Mouse (Mus musculus): ENCODE measurements at regions not wholly inside any gene's neighbourhood (a gene's known extent, or its start where the extent isn't known, plus 50 kb on each side); places are given as distances from the start of the nearest gene placed in this dataset.

DNA sequence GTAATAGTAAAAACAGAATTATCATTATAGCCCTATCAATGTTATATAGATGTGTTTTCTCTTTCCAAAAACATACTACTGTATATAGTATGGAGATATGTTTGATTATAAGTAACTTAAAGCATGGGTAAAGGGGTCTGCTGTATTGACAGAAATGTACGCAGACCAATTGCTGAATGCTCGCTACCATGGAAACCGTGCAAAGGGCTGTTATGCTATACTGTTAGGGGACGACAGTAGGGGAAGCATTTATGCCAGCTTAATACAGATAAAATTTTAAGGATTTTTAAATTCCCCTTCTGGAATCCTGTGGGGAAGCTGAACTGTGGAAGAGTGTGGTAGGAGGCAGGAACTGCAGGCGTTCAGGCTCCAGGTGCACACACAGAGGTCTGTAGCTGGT lies 166.7 kb upstream of the Msx2 start:
- WGBS = 87% methylated on average over 5 of the region's 5 CpGs
- TF ChIP-seq CTCF (IDR thresholded peaks at IDR 0.05) = no peak
- no peak for TF ChIP-seq POLR2A (IDR thresholded peaks at IDR 0.05; ENCODE audit: insufficient read depth, low read depth, low read length)
- no peak for TF ChIP-seq EP300 (IDR thresholded peaks at IDR 0.05; ENCODE audit: insufficient read depth, low read depth, low read length)
- Histone ChIP-seq H3K36me3 (ENCODE audit: control insufficient read depth, insufficient read depth, low read length) (no peaks in the 10 kb centered on the region), H3K9ac (ENCODE audit: low read depth, low read length) (no peak overlapping the region), H3K79me2 (replicated peaks; ENCODE audit: control insufficient read depth, insufficient read depth, low read length) (no peaks in the 10 kb centered on the region), H3K4me1 (ENCODE audit: control insufficient read depth, insufficient read depth, low read length) (no peaks in the 10 kb centered on the region), H3K27me3 (ENCODE audit: control insufficient read depth, insufficient read depth, low read length) (no peaks in the 10 kb centered on the region), H3K27ac (no peak overlapping the region), H3K4me3 (no peak overlapping the region)
- DNase-seq = no peak
- intact Hi-C loops (cut with DNase I) = no loop called here

- Histone ChIP-seq H3K27me3 (ENCODE audit: control insufficient read depth, insufficient read depth, low read length) (no peaks in the 10 kb centered on the region), H3K4me1 (ENCODE audit: control insufficient read depth, insufficient read depth, low read length) (no peaks in the 10 kb centered on the region), H3K36me3 (ENCODE audit: control insufficient read depth, insufficient read depth, low read length) (no peaks in the 10 kb centered on the region), H3K4me3 (no peak overlapping the region), H3K9ac (ENCODE audit: low read depth, low read length) (no peak overlapping the region), H3K79me2 (replicated peaks; ENCODE audit: control insufficient read depth, insufficient read depth, low read length) (no peaks in the 10 kb centered on the region), H3K27ac (no peak overlapping the region)
- intact Hi-C loops (cut with DNase I) = no loop called here
- WGBS = 74% methylated on average over 10 of the region's 10 CpGs
- no peak for DNase-seq
- TF ChIP-seq EP300 (IDR thresholded peaks at IDR 0.05; ENCODE audit: insufficient read depth, low read depth, low read length) (no peak), POLR2A (IDR thresholded peaks at IDR 0.05; ENCODE audit: insufficient read depth, low read depth, low read length) (no peak), CTCF (IDR thresholded peaks at IDR 0.05) (no peak)
Observed at GRCm38 (mm10) chr13:53639115-53639514, 166.2 kb upstream of the Msx2 start.

- Histone ChIP-seq H3K79me2 (replicated peaks; ENCODE audit: control insufficient read depth, insufficient read depth, low read length) (no peaks in the 10 kb centered on the region), H3K4me1 (ENCODE audit: control insufficient read depth, insufficient read depth, low read length) (no peaks in the 10 kb centered on the region), H3K36me3 (ENCODE audit: control insufficient read depth, insufficient read depth, low read length) (no peaks in the 10 kb centered on the region), H3K9ac (ENCODE audit: low read depth, low read length) (no peak overlapping the region), H3K27ac (no peak overlapping the region), H3K27me3 (ENCODE audit: control insufficient read depth, insufficient read depth, low read length) (no peaks in the 10 kb centered on the region), H3K4me3 (no peak overlapping the region)
- intact Hi-C loops (cut with DNase I) = no loop called here
- no peak for TF ChIP-seq POLR2A (IDR thresholded peaks at IDR 0.05; ENCODE audit: insufficient read depth, low read depth, low read length)
- 24% methylated on average over 5 of the region's 5 CpGs for WGBS
- DNase-seq = no peak
Observed at GRCm38 (mm10) chr13:53636011-53636410, 163.1 kb upstream of the Msx2 start.

GRCm38 (mm10) chr13:53634637-53635203 lies 161.8 kb upstream of the Msx2 start:
- Histone ChIP-seq H3K9ac (ENCODE audit: low read depth, low read length) (no peak overlapping the region), H3K36me3 (ENCODE audit: control insufficient read depth, insufficient read depth, low read length) (no peaks in the 10 kb centered on the region), H3K27ac (no peak overlapping the region), H3K27me3 (ENCODE audit: control insufficient read depth, insufficient read depth, low read length) (no peaks in the 10 kb centered on the region), H3K4me1 (ENCODE audit: control insufficient read depth, insufficient read depth, low read length) (no peaks in the 10 kb centered on the region), H3K4me3 (no peak overlapping the region), H3K79me2 (replicated peaks; ENCODE audit: control insufficient read depth, insufficient read depth, low read length) (no peaks in the 10 kb centered on the region)
- DNase-seq = no peak
- intact Hi-C loops (cut with DNase I) = no loop called here
- 81% methylated on average over 9 of the region's 9 CpGs for WGBS
- no peak for TF ChIP-seq POLR2A (IDR thresholded peaks at IDR 0.05; ENCODE audit: insufficient read depth, low read depth, low read length)
- no peak for TF ChIP-seq CTCF (IDR thresholded peaks at IDR 0.05)
- no peak for TF ChIP-seq EP300 (IDR thresholded peaks at IDR 0.05; ENCODE audit: insufficient read depth, low read depth, low read length)

DNA sequence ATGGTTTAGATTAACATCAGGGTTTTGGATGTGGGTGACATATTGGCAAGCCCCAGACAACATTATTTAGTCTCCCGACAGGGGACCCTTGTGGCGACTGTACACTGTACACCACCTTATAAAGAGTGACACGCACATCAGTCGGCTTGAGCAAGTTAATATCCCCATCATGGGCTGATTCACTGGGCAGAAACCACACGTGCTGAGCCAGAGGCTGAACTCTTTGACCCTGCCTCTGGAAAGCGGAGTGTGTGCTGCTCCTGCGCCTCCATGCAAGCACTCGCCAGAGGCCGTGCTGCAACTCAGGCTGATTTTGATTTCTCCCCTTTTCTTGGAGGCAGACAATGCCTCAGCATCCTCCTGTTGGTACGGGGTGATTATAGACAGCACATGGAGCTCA lies 125.2 kb upstream of the Msx2 start:
- no peak overlapping the region for H3K4me3 ChIP-seq
- no peaks in the 10 kb centered on the region for H3K36me3 ChIP-seq (ENCODE audit: control insufficient read depth, insufficient read depth, low read length)
- no peaks in the 10 kb centered on the region for H3K4me1 ChIP-seq (ENCODE audit: control insufficient read depth, insufficient read depth, low read length)
- H3K9ac ChIP-seq (ENCODE audit: low read depth, low read length) = no peak overlapping the region
- WGBS = 89% methylated on average over 10 of the region's 10 CpGs
- no peaks in the 10 kb centered on the region for H3K79me2 ChIP-seq (replicated peaks; ENCODE audit: control insufficient read depth, insufficient read depth, low read length)
- H3K27ac ChIP-seq = no peak overlapping the region
- DNase-seq = no peak
- intact Hi-C loops (cut with DNase I) = no loop called here
- no peaks in the 10 kb centered on the region for H3K27me3 ChIP-seq (ENCODE audit: control insufficient read depth, insufficient read depth, low read length)
- TF ChIP-seq POLR2A (IDR thresholded peaks at IDR 0.05; ENCODE audit: insufficient read depth, low read depth, low read length) (no peak), CTCF (IDR thresholded peaks at IDR 0.05) (no peak), EP300 (IDR thresholded peaks at IDR 0.05; ENCODE audit: insufficient read depth, low read depth, low read length) (no peak)

- WGBS = 60% methylated on average over 19 of the region's 19 CpGs
- H3K9ac ChIP-seq (ENCODE audit: low read depth, low read length) = no peak overlapping the region
- H3K27ac ChIP-seq = no peak overlapping the region
- no peaks in the 10 kb centered on the region for H3K79me2 ChIP-seq (replicated peaks; ENCODE audit: control insufficient read depth, insufficient read depth, low read length)
- no peak overlapping the region for H3K4me3 ChIP-seq
- no peaks in the 10 kb centered on the region for H3K36me3 ChIP-seq (ENCODE audit: control insufficient read depth, insufficient read depth, low read length)
- no peak for DNase-seq
- no peaks in the 10 kb centered on the region for H3K27me3 ChIP-seq (ENCODE audit: control insufficient read depth, insufficient read depth, low read length)
- no peak for TF ChIP-seq POLR2A (IDR thresholded peaks at IDR 0.05; ENCODE audit: insufficient read depth, low read depth, low read length)
- TF ChIP-seq EP300 (IDR thresholded peaks at IDR 0.05; ENCODE audit: insufficient read depth, low read depth, low read length) = no peak
- no peak for TF ChIP-seq CTCF (IDR thresholded peaks at IDR 0.05)
- H3K4me1 ChIP-seq (ENCODE audit: control insufficient read depth, insufficient read depth, low read length) = no peaks in the 10 kb centered on the region
- intact Hi-C loops (cut with DNase I) = no loop called here
Observed at GRCm38 (mm10) chr13:53596871-53597800, 124.3 kb upstream of the Msx2 start.

Measured in heart, adult 2 months (tissue).